Mouse (Mus musculus): ENCODE data around the gene Rdh19. TPM values are rescaled to one million over a fixed set of nuclear protein-coding genes. Genes with fewer than 3 reads are reported as not detected.

Gene Rdh19
- polyA plus RNA-seq, 1 experiment from 2014 or later = not detected

GRCm38 (mm10) chr10:127904718-127905446 is 55.2 kb downstream of the Rdh19 start:
- Histone ChIP-seq H3K9ac (ENCODE audit: low read depth, low read length) (no peak overlapping the region), H3K9me3 (ENCODE audit: control insufficient read depth, low read length) (no peaks in the 10 kb centered on the region), H3K4me3 (ENCODE audit: low read depth, low read length) (no peak overlapping the region), H3K27ac (ENCODE audit: low read depth, low read length) (no peak overlapping the region), H3K27me3 (ENCODE audit: control insufficient read depth, insufficient read depth, low read length) (no peaks in the 10 kb centered on the region), H3K4me1 (replicated peaks; ENCODE audit: control insufficient read depth, insufficient read depth, low read length) (no peaks in the 10 kb centered on the region), H3K4me2 (replicated peaks; ENCODE audit: low read depth, low read length) (no peak overlapping the region), H3K36me3 (ENCODE audit: control insufficient read depth, insufficient read depth, low read length) (no peaks in the 10 kb centered on the region)
- WGBS = 80% methylated on average over 7 of the region's 7 CpGs
- no peak for DNase-seq (ENCODE audit: low spot score)
- ATAC-seq (ENCODE audit: low FRiP score) = no peak

- Histone ChIP-seq H3K27ac (ENCODE audit: low read depth, low read length) (no peak overlapping the region), H3K4me2 (replicated peaks; ENCODE audit: low read depth, low read length) (no peak overlapping the region), H3K27me3 (ENCODE audit: control insufficient read depth, insufficient read depth, low read length) (no peaks in the 10 kb centered on the region), H3K9me3 (ENCODE audit: control insufficient read depth, low read length) (no peaks in the 10 kb centered on the region), H3K36me3 (ENCODE audit: control insufficient read depth, insufficient read depth, low read length) (no peaks in the 10 kb centered on the region), H3K9ac (ENCODE audit: low read depth, low read length) (no peak overlapping the region), H3K4me1 (replicated peaks; ENCODE audit: control insufficient read depth, insufficient read depth, low read length) (no peaks in the 10 kb centered on the region), H3K4me3 (ENCODE audit: low read depth, low read length) (no peak overlapping the region)
- ATAC-seq (ENCODE audit: low FRiP score) = no peak
- WGBS = 55% methylated on average over 2 of the region's 2 CpGs
- DNase-seq (ENCODE audit: low spot score) = no peak
These were observed 56.4 kb downstream of the Rdh19 start for GRCm38 (mm10) chr10:127906138-127906537.

DNA sequence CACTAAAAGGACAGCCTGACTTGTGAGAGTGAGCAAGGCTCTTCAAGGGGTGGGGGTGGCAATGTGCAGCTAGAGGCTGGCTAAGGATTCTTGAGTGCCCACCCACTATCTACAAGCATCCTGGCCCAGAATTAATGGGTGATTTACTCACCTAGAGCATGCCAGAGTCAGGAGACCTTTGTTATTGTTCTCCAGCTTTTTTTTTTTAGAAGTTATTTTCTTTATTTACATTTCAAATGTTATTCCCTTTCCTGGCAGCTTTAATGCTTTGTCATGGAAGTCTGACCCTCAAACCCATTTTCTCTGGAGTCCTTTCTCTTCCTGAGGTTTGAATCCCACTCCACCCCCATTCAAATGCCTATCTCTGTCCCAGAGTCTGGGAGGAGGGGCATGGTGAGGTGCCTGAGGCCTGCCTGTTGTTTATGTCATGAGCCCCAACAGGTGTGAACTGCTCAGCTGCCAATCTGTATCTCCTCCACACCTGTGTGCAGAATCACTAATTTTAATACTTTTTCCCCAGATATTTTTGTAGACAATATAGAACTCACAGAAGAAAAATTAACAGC is 57.7 kb downstream of the Rdh19 start:
- Histone ChIP-seq H3K9me3 (ENCODE audit: control insufficient read depth, low read length) (no peaks in the 10 kb centered on the region), H3K4me3 (ENCODE audit: low read depth, low read length) (no peak overlapping the region), H3K27me3 (ENCODE audit: control insufficient read depth, insufficient read depth, low read length) (no peaks in the 10 kb centered on the region), H3K4me1 (replicated peaks; ENCODE audit: control insufficient read depth, insufficient read depth, low read length) (no peaks in the 10 kb centered on the region), H3K36me3 (ENCODE audit: control insufficient read depth, insufficient read depth, low read length) (no peaks in the 10 kb centered on the region), H3K9ac (ENCODE audit: low read depth, low read length) (no peak overlapping the region), H3K27ac (ENCODE audit: low read depth, low read length) (no peak overlapping the region), H3K4me2 (replicated peaks; ENCODE audit: low read depth, low read length) (no peak overlapping the region)
- ATAC-seq (ENCODE audit: low FRiP score) (no peak), DNase-seq (ENCODE audit: low spot score) (no peak)

Other genes with a start within 250 kb of the Rdh19 start
- gene Lrp1, start 228.8 kb upstream of the Rdh19 start, polyA plus RNA-seq (2014; fragmentation: Nextera tagmentation; extraction: Ambion mirVana) = 66.3 and 67.1 TPM in 2 replicates
- gene Stat6, start 206.9 kb upstream of the Rdh19 start, polyA plus RNA-seq (2014; fragmentation: Nextera tagmentation; extraction: Ambion mirVana) = 6.0 and 6.9 TPM in 2 replicates
- 8.6 and 9.3 TPM in 2 replicates for gene Nemp1, start 183.0 kb upstream of the Rdh19 start, polyA plus RNA-seq (2014; fragmentation: Nextera tagmentation; extraction: Ambion mirVana)
- gene Nab2, start 181.4 kb upstream of the Rdh19 start, polyA plus RNA-seq (2014; fragmentation: Nextera tagmentation; extraction: Ambion mirVana) = 4.3 and 4.9 TPM in 2 replicates
- gene Myo1a, start 144.8 kb upstream of the Rdh19 start, polyA plus RNA-seq (2014; fragmentation: Nextera tagmentation; extraction: Ambion mirVana) = 0.45 and 0.57 TPM in 2 replicates
- gene Tac2, start 125.5 kb upstream of the Rdh19 start, polyA plus RNA-seq (2014; fragmentation: Nextera tagmentation; extraction: Ambion mirVana) = not detected in 2 replicates
- gene Zbtb39, start 110.4 kb upstream of the Rdh19 start, polyA plus RNA-seq (2014; fragmentation: Nextera tagmentation; extraction: Ambion mirVana) = 7.2 and 9.3 TPM in 2 replicates
- 0.25 and 0.63 TPM in 2 replicates for gene Gpr182, start 98.2 kb upstream of the Rdh19 start, polyA plus RNA-seq (2014; fragmentation: Nextera tagmentation; extraction: Ambion mirVana)
- gene Rdh1, start 90.2 kb upstream of the Rdh19 start, polyA plus RNA-seq (2014; fragmentation: Nextera tagmentation; extraction: Ambion mirVana) = 0.05 TPM in 1 of 2 replicates, not detected in the other
- gene Rdh16f1, start 90.1 kb upstream of the Rdh19 start, polyA plus RNA-seq (2014; fragmentation: Nextera tagmentation; extraction: Ambion mirVana) = not detected in 2 replicates
- 0.06 TPM in 1 of 2 replicates, not detected in the other for gene Rdh9, start 73.5 kb upstream of the Rdh19 start, polyA plus RNA-seq (2014; fragmentation: Nextera tagmentation; extraction: Ambion mirVana)
- 0.06 TPM in 1 of 2 replicates, not detected in the other for gene Rdh16, start 48.8 kb upstream of the Rdh19 start, polyA plus RNA-seq (2014; fragmentation: Nextera tagmentation; extraction: Ambion mirVana)
- gene Rdh16f2, start 16.5 kb downstream of the Rdh19 start, polyA plus RNA-seq (2014; fragmentation: Nextera tagmentation; extraction: Ambion mirVana) = not detected in 2 replicates
- not detected in 2 replicates for gene Rdh7, start 38.9 kb downstream of the Rdh19 start, polyA plus RNA-seq (2014; fragmentation: Nextera tagmentation; extraction: Ambion mirVana)
- gene Sdr9c7, start 48.6 kb downstream of the Rdh19 start, polyA plus RNA-seq (2014; fragmentation: Nextera tagmentation; extraction: Ambion mirVana) = not detected in 2 replicates
- gene Hsd17b6, start 157.7 kb downstream of the Rdh19 start, polyA plus RNA-seq (2014; fragmentation: Nextera tagmentation; extraction: Ambion mirVana) = not detected in 2 replicates
- gene Prim1, start 165.2 kb downstream of the Rdh19 start, polyA plus RNA-seq (2014; fragmentation: Nextera tagmentation; extraction: Ambion mirVana) = 87.8 and 88.3 TPM in 2 replicates
- gene Naca, start 185.6 kb downstream of the Rdh19 start, polyA plus RNA-seq (2014; fragmentation: Nextera tagmentation; extraction: Ambion mirVana) = 858 and 879 TPM in 2 replicates
- 590 and 626 TPM in 2 replicates for gene Ptges3, start 209.0 kb downstream of the Rdh19 start, polyA plus RNA-seq (2014; fragmentation: Nextera tagmentation; extraction: Ambion mirVana)
- 2,416 and 2,461 TPM in 2 replicates for gene Atp5b, start 233.3 kb downstream of the Rdh19 start, polyA plus RNA-seq (2014; fragmentation: Nextera tagmentation; extraction: Ambion mirVana)
- gene Baz2a, start 241.6 kb downstream of the Rdh19 start, polyA plus RNA-seq (2014; fragmentation: Nextera tagmentation; extraction: Ambion mirVana) = 20.0 and 37.6 TPM in 2 replicates